ENCODE assay signal across 7 mouse cellular contexts in the genomic region with DNA sequence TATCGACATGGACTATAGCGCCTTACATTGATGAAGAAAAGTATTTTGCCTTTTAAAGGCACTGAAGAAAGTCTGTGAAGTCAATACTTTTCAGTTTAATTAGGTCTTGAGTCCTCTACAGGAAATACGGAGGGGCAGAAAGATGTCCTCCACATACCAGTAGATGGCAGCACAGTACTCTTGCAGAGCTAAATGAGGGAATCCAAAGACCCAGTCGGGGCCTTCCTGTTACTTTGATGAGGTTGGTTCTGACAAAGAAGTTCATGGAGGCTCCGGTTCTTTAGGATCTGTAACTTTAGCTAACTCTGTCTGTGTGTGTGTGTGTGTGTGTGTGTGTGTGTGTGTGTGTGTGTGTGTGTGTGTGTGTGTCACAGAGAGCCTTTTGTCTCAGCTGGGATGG. TPM values are rescaled to one million over a fixed set of nuclear protein-coding genes. Genes with fewer than 3 reads are reported as not detected.
DNase-seq lines count a peak whose midpoint lies in the region; ATAC-seq and TF ChIP-seq lines count a peak whose summit lies in the region.

No protein-coding gene starts in this region.

- peak; percentile 41 for ATAC-seq in activated CD4-positive, CD25-positive, alpha-beta regulatory T cell, adult 4 months
- no peak for ATAC-seq in lung, embryonic 14.5 days (ENCODE audit: insufficient read depth)

- H3K27me3 ChIP-seq in CH12.LX (replicated peaks), result no peaks in the 10 kb centered on the region
- no peaks in the 10 kb centered on the region for H3K27me3 ChIP-seq in lung, embryonic 14.5 days (ENCODE audit: insufficient read depth, low read length)

- in situ Hi-C loops in CH12.LX (cut with MboI; ENCODE audit: low pct_ligation_motif_present, low pct_unique_long_range_greater_than_20kb, low sequenced_read_pairs), result no loop called here

- H3K4me1 ChIP-seq in CH12.LX (ENCODE audit: control insufficient read depth in 1 of 2, insufficient read depth in 2 of 2), result peaks cover 12 to 37% of the 10 kb centered on the region in 2 experiments
- peaks cover 6% of the 10 kb centered on the region; the same call in 1 of the 2 replicates for H3K4me1 ChIP-seq in lung, embryonic 14.5 days (ENCODE audit: insufficient read depth)

- H3K4me3 ChIP-seq in CH12.LX (replicated peaks in 1 of 3; ENCODE audit: low read depth in 2 of 3, low read length in 2 of 3, poor library complexity in 1 of 3), result no peak overlapping the region
- no peak overlapping the region for H3K4me3 ChIP-seq in lung, embryonic 14.5 days (ENCODE audit: low read depth, low read length)

- H3K27ac ChIP-seq in CH12.LX (ENCODE audit: insufficient read depth, low read depth), result no peak overlapping the region
- H3K27ac ChIP-seq in lung, embryonic 14.5 days (ENCODE audit: low read depth), result no peak overlapping the region

- TF ChIP-seq POLR2A in CH12.LX (IDR thresholded peaks at IDR 0.05; ENCODE audit: low read depth, low read length), result no peak

- no peak for TF ChIP-seq EP300 in CH12.LX (IDR thresholded peaks at IDR 0.05; ENCODE audit: low read length)

- no peaks in the 10 kb centered on the region for H3K9me3 ChIP-seq in CH12.LX (replicated peaks; ENCODE audit: low read length)
- no peaks in the 10 kb centered on the region for H3K9me3 ChIP-seq in lung, embryonic 14.5 days (ENCODE audit: low read depth, low read length)

- no peak overlapping the region for H3K9ac ChIP-seq in CH12.LX (ENCODE audit: insufficient read depth, low read depth)
- 0 out of 2 replicates have a peak overlapping the region, but pooled peaks have one; percentile 25 for H3K9ac ChIP-seq in lung, embryonic 14.5 days

- dilution Hi-C loops in CH12.LX (cut with MboI; ENCODE audit: extremely low pct_ligation_motif_present, extremely low pct_unique_long_range_greater_than_20kb, low sequenced_read_pairs), result no loop called here

- H3K79me2 ChIP-seq in CH12.LX (replicated peaks; ENCODE audit: control insufficient read depth, extremely low read depth, insufficient read depth, poor library complexity, severe bottlenecking), result no peaks in the 10 kb centered on the region

- peak; percentile 87 for TF ChIP-seq RAD21 in CH12.LX (IDR thresholded peaks at IDR 0.05; ENCODE audit: low read depth, low read length)

- peak; percentile 71 to 87 for TF ChIP-seq CTCF in CH12.LX (conservative IDR thresholded peaks at IDR 0.05 in 1 of 2, IDR thresholded peaks at IDR 0.05 in 1 of 2; ENCODE audit: low read depth in 2 of 2, low read length in 2 of 2)
- peak; percentile 84 for TF ChIP-seq CTCF in lung, embryonic 14.5 days (IDR thresholded peaks at IDR 0.05; ENCODE audit: low read depth)

- H3K4me2 ChIP-seq in CH12.LX (ENCODE audit: insufficient read depth, low read depth, poor library complexity, severe bottlenecking), result peak overlapping the region; percentile 82; the same call in 1 of the 2 replicates
- 0 out of 2 replicates have a peak overlapping the region, but pooled peaks have one; percentile 13 for H3K4me2 ChIP-seq in lung, embryonic 14.5 days

- peak; percentile 87 for DNase-seq in CH12.LX (ENCODE audit: extremely low read depth)
- DNase-seq in embryo, embryonic 10.5 days (ENCODE audit: low spot score), result peak; percentile 94
- DNase-seq in heart, adult 9 months (ENCODE audit: low spot score in 2 of 2), result peak; percentile 76 to 86
- peak; percentile 86 for DNase-seq in kidney, postnatal 10 days
- peak; percentile 96 for DNase-seq in lung, embryonic 14.5 days
- DNase-seq in retina, postnatal 1 day, result peak; percentile 92

- no peaks in the 10 kb centered on the region for H3K36me3 ChIP-seq in CH12.LX (replicated peaks in 1 of 2; ENCODE audit: control insufficient read depth in 1 of 2, insufficient read depth in 1 of 2, low read length in 1 of 2)
- no peaks in the 10 kb centered on the region for H3K36me3 ChIP-seq in lung, embryonic 14.5 days (ENCODE audit: insufficient read depth)

- 8% methylated on average over 5 of the region's 5 CpGs for WGBS in lung, embryonic 14.5 days

TF ChIP-seq in CH12.LX, 34 proteins besides CTCF, POLR2A, EP300 and RAD21:
- no peak for TF ChIP-seq NRF1 (IDR thresholded peaks at IDR 0.05; ENCODE audit: low read depth, low read length)
- TF ChIP-seq SMC3 (IDR thresholded peaks at IDR 0.05; ENCODE audit: low read depth, low read length), result peak; percentile 57
- no peak for TF ChIP-seq MEF2A (IDR thresholded peaks at IDR 0.05; ENCODE audit: borderline replicate concordance, low read depth, low read length)
- TF ChIP-seq NELFE (IDR thresholded peaks at IDR 0.05; ENCODE audit: low read depth, low read length), result peak; percentile 21; the same call in 1 of the 2 replicates
- TF ChIP-seq BHLHE40 (IDR thresholded peaks at IDR 0.05; ENCODE audit: low read depth, low read length), result peak; percentile 26; the same call in 1 of the 2 replicates
- no peak for TF ChIP-seq ZKSCAN1 (IDR thresholded peaks at IDR 0.05; ENCODE audit: borderline replicate concordance, low read depth, low read length)
- peak; percentile 49 for TF ChIP-seq ELF1 (IDR thresholded peaks at IDR 0.05; ENCODE audit: low read depth, low read length)
- 0 out of 2 replicates have a peak, but pooled peaks have one; percentile 13 for TF ChIP-seq HCFC1 (IDR thresholded peaks at IDR 0.05; ENCODE audit: low read depth, low read length)
- 0 out of 2 replicates have a peak, but pooled peaks have one; percentile 46 for TF ChIP-seq MAZ (IDR thresholded peaks at IDR 0.05; ENCODE audit: low read depth, low read length)
- no peak for TF ChIP-seq MAFK (IDR thresholded peaks at IDR 0.05; ENCODE audit: insufficient replicate concordance, low read length)
TF ChIP-seq in CH12.LX: peak in this region for 6.

RNA-seq across cellular contexts. Expression of gene Fam214b, which starts 1.2 kb away (rescaled TPM):
- total RNA-seq in CH12.LX (2012; rRNA removed) (2.7 and 3.3 TPM in 2 replicates), CH12.LX (2014; rRNA removed) (1.7 TPM in 2 replicates)
- 4.7 and 5.3 TPM in 2 replicates for polyA plus RNA-seq in CH12.LX (2012; ENCODE audit: insufficient read length, low read depth)
- 1 to 10 TPM; 2.9 to 4.0 TPM for polyA plus RNA-seq in activated CD4-positive, CD25-positive, alpha-beta regulatory T cell, adult 4 months (2017; shearing (Covaris generic))
- 7.1 and 7.8 TPM in 2 replicates for polyA plus RNA-seq in lung, embryonic 14.5 days (2014; fragmentation: Nextera tagmentation; extraction: Ambion mirVana)

RNA-seq across cellular contexts. Expression of gene Unc13b, which starts 11.5 kb away (rescaled TPM):
- total RNA-seq in CH12.LX (2012; rRNA removed) (0.04 and 0.08 TPM in 2 replicates), CH12.LX (2014; rRNA removed) (0.04 and 0.23 TPM in 2 replicates)
- polyA plus RNA-seq in CH12.LX (2012; ENCODE audit: insufficient read length, low read depth), result 0.19 TPM in 2 replicates
- under 1 TPM in 1 of 2 experiments, not detected in 1; 0.08 TPM for polyA plus RNA-seq in activated CD4-positive, CD25-positive, alpha-beta regulatory T cell, adult 4 months (2017; shearing (Covaris generic))
- polyA plus RNA-seq in lung, embryonic 14.5 days (2014; fragmentation: Nextera tagmentation; extraction: Ambion mirVana), result 7.6 and 8.2 TPM in 2 replicates

RNA-seq across cellular contexts. Expression of gene Stoml2, which starts 15.7 kb away (rescaled TPM):
- total RNA-seq in CH12.LX (2012; rRNA removed), result 293 and 320 TPM in 2 replicates
- total RNA-seq in CH12.LX (2014; rRNA removed), result 296 and 338 TPM in 2 replicates
- 330 and 338 TPM in 2 replicates for polyA plus RNA-seq in CH12.LX (2012; ENCODE audit: insufficient read length, low read depth)
- polyA plus RNA-seq in activated CD4-positive, CD25-positive, alpha-beta regulatory T cell, adult 4 months (2017; shearing (Covaris generic)), result 100 to 1,000 TPM; 119 to 161 TPM
- polyA plus RNA-seq in lung, embryonic 14.5 days (2014; fragmentation: Nextera tagmentation; extraction: Ambion mirVana), result 331 and 340 TPM in 2 replicates

RNA-seq across cellular contexts. Expression of gene Pigo, which starts 21.6 kb away (rescaled TPM):
- 18.7 and 19.1 TPM in 2 replicates for total RNA-seq in CH12.LX (2012; rRNA removed)
- total RNA-seq in CH12.LX (2014; rRNA removed), result 8.0 and 8.7 TPM in 2 replicates
- polyA plus RNA-seq in CH12.LX (2012; ENCODE audit: insufficient read length, low read depth), result 19.4 and 21.9 TPM in 2 replicates
- polyA plus RNA-seq in activated CD4-positive, CD25-positive, alpha-beta regulatory T cell, adult 4 months (2017; shearing (Covaris generic)), result 10 to 100 TPM; 14.1 to 14.6 TPM
- polyA plus RNA-seq in lung, embryonic 14.5 days (2014; fragmentation: Nextera tagmentation; extraction: Ambion mirVana), result 19.2 and 21.4 TPM in 2 replicates

RNA-seq across cellular contexts. Expression of gene Fancg, which starts 36.9 kb away (rescaled TPM):
- total RNA-seq in CH12.LX (2012; rRNA removed), result 13.2 and 14.8 TPM in 2 replicates
- total RNA-seq in CH12.LX (2014; rRNA removed), result 12.3 and 13.7 TPM in 2 replicates
- polyA plus RNA-seq in CH12.LX (2012; ENCODE audit: insufficient read length, low read depth), result 15.1 and 18.7 TPM in 2 replicates
- 10 to 100 TPM; 16.5 to 27.4 TPM for polyA plus RNA-seq in activated CD4-positive, CD25-positive, alpha-beta regulatory T cell, adult 4 months (2017; shearing (Covaris generic))
- polyA plus RNA-seq in lung, embryonic 14.5 days (2014; fragmentation: Nextera tagmentation; extraction: Ambion mirVana), result 19.4 and 20.8 TPM in 2 replicates
